ENCODE assay signal across 7 mouse cellular contexts in genomic region chr3:149173537-149173936, GRCm38 (mm10).
DNase-seq lines count a peak whose midpoint lies in the region; ATAC-seq lines count a peak whose summit lies in the region.

No protein-coding gene starts in this region.

- WGBS in kidney, embryonic 16.5 days, result 45% methylated on average over 10 of the region's 10 CpGs
- WGBS in kidney, embryonic 14.5 days, result 47% methylated on average over 10 of the region's 10 CpGs

- ATAC-seq in kidney, embryonic 16.5 days (ENCODE audit: low FRiP score, low TSS enrichment), result peak; percentile 37; the same call in 1 of the 2 replicates
- no peak for ATAC-seq in kidney, embryonic 14.5 days (ENCODE audit: low FRiP score, low TSS enrichment)
- peak; percentile 67 for ATAC-seq in granulocyte monocyte progenitor cell, adult 5-6 weeks (replicated peaks; ENCODE audit: poor library complexity, severe bottlenecking)

- no peak overlapping the region for H3K9ac ChIP-seq in kidney, embryonic 16.5 days (replicated peaks; ENCODE audit: low read length)
- H3K9ac ChIP-seq in kidney, embryonic 14.5 days (ENCODE audit: low read depth, low read length), result no peak overlapping the region

- H3K27me3 ChIP-seq in kidney, embryonic 16.5 days (ENCODE audit: insufficient read depth, low read length), result no peaks in the 10 kb centered on the region
- no peaks in the 10 kb centered on the region for H3K27me3 ChIP-seq in kidney, embryonic 14.5 days (ENCODE audit: control insufficient read depth, insufficient read depth, low read length)

- DNase-seq in brain, adult 2 months (ENCODE audit: low read depth, low spot score), result peak; percentile 14
- DNase-seq in lung, postnatal 10 days, result peak; percentile 41
- DNase-seq in embryo, embryonic 10.5 days (ENCODE audit: low spot score), result no peak
- DNase-seq in adrenal gland, postnatal 36 days, result no peak

- H3K4me3 ChIP-seq in kidney, embryonic 16.5 days (ENCODE audit: low read length), result no peak overlapping the region
- no peak overlapping the region for H3K4me3 ChIP-seq in kidney, embryonic 14.5 days (ENCODE audit: low read length)

- no peaks in the 10 kb centered on the region for H3K9me3 ChIP-seq in kidney, embryonic 16.5 days (ENCODE audit: low read length)
- no peaks in the 10 kb centered on the region for H3K9me3 ChIP-seq in kidney, embryonic 14.5 days (ENCODE audit: control insufficient read depth, low read length)

- peak overlapping the region; percentile 27; the same call in 1 of the 2 replicates for H3K4me2 ChIP-seq in kidney, embryonic 16.5 days (replicated peaks; ENCODE audit: low read depth, low read length)
- no peak overlapping the region for H3K4me2 ChIP-seq in kidney, embryonic 14.5 days (replicated peaks; ENCODE audit: low read depth, low read length)

- H3K27ac ChIP-seq in kidney, embryonic 16.5 days (ENCODE audit: low read length), result no peak overlapping the region
- no peak overlapping the region for H3K27ac ChIP-seq in kidney, embryonic 14.5 days (ENCODE audit: low read depth, low read length)

- 0 out of 2 replicates have a peak, but pooled peaks cover 4% of the 10 kb centered on the region for H3K4me1 ChIP-seq in kidney, embryonic 16.5 days (ENCODE audit: insufficient read depth, low read length)
- H3K4me1 ChIP-seq in kidney, embryonic 14.5 days (ENCODE audit: control insufficient read depth, insufficient read depth, low read length), result no peaks in the 10 kb centered on the region

- H3K36me3 ChIP-seq in kidney, embryonic 16.5 days (ENCODE audit: insufficient read depth, low read length), result no peaks in the 10 kb centered on the region
- H3K36me3 ChIP-seq in kidney, embryonic 14.5 days (ENCODE audit: control insufficient read depth, insufficient read depth, low read length), result no peaks in the 10 kb centered on the region

Comparison
In these comparisons a context has a peak if more than half of its experiments do, and no peak if none do; other contexts are left out.
1. DNase-seq: peak in brain, adult 2 months (single experiment) and lung, postnatal 10 days (single experiment); none in embryo, embryonic 10.5 days (single experiment) and adrenal gland, postnatal 36 days (0 of 2).